Mouse (Mus musculus) CH12.LX (cell line): ENCODE results near the gene Limk2.

ENCODE experiments used
- BHLHE40 ChIP-seq: IDR thresholded peaks from 2 replicates; pipeline ENCODE4 v1.6.1; 2011; ENCODE audit warnings: mild to moderate bottlenecking, low read depth, low read length, improper control_type of control experiment
- CHD2 ChIP-seq: IDR thresholded peaks from 2 replicates; pipeline ENCODE4 v1.6.1; 2011; ENCODE audit warnings: low read length, improper control_type of control experiment
- CTCF ChIP-seq, 2 experiments: IDR thresholded peaks in 1 of 2; conservative IDR thresholded peaks in 1 of 2; 2 replicates each; pipeline ENCODE4 v1.5.1; 2011 to 2012; ENCODE audit warnings: low read depth in 2 of 2, low read length in 2 of 2, improper control_type of control experiment in 1 of 2, inconsistent platforms in 1 of 2, mild to moderate bottlenecking in 1 of 2, moderate library complexity in 1 of 2
- EP300 ChIP-seq: IDR thresholded peaks from 2 replicates; pipeline ENCODE4 v1.6.1; 2011; ENCODE audit warnings: low read length, improper control_type of control experiment
- ETS1 ChIP-seq: conservative IDR thresholded peaks from 2 replicates; pipeline ENCODE4 v1.6.1; 2012; ENCODE audit warnings: low read depth, mild to moderate bottlenecking, inconsistent platforms, low read length, improper control_type of control experiment, moderate library complexity
- GABPA ChIP-seq: IDR thresholded peaks from 2 replicates; pipeline ENCODE4 v1.6.1; 2012; ENCODE audit warnings: low read depth, low read length, improper control_type of control experiment, inconsistent platforms; ENCODE audit not compliant: insufficient replicate concordance
- JUN ChIP-seq: IDR thresholded peaks from 2 replicates; pipeline ENCODE4 v1.6.1; 2011; ENCODE audit warnings: low read depth, mild to moderate bottlenecking, low read length, improper control_type of control experiment, moderate library complexity; ENCODE audit not compliant: insufficient read depth
- MAFK ChIP-seq: IDR thresholded peaks from 2 replicates; pipeline ENCODE4 v1.6.1; 2011; ENCODE audit warnings: low read length, improper control_type of control experiment; ENCODE audit not compliant: insufficient replicate concordance
- MEF2A ChIP-seq: IDR thresholded peaks from 2 replicates; pipeline ENCODE4 v1.6.1; 2014; ENCODE audit warnings: low read depth, mild to moderate bottlenecking, inconsistent platforms, low read length, improper control_type of control experiment, borderline replicate concordance
- POLR2A ChIP-seq: IDR thresholded peaks from 2 replicates; pipeline ENCODE4 v1.6.1; 2011; ENCODE audit warnings: low read depth, mild to moderate bottlenecking, improper control_type of control experiment, low read length
- POLR2AphosphoS2 ChIP-seq: IDR thresholded peaks from 2 replicates; pipeline ENCODE4 v1.6.1; 2011; ENCODE audit warnings: low read depth, low read length, improper control_type of control experiment
- SIN3A ChIP-seq: IDR thresholded peaks from 2 replicates; pipeline ENCODE4 v1.6.1; 2012; ENCODE audit warnings: low read length, improper control_type of control experiment, inconsistent platforms
- UBTF ChIP-seq: IDR thresholded peaks from 2 replicates; pipeline ENCODE4 v1.6.1; 2012; ENCODE audit warnings: low read depth, mild to moderate bottlenecking, inconsistent platforms, low read length, improper control_type of control experiment, moderate library complexity
- USF2 ChIP-seq: conservative IDR thresholded peaks from 2 replicates; pipeline ENCODE4 v1.6.1; 2011; ENCODE audit warnings: low read depth, low read length, improper control_type of control experiment

DNA sequence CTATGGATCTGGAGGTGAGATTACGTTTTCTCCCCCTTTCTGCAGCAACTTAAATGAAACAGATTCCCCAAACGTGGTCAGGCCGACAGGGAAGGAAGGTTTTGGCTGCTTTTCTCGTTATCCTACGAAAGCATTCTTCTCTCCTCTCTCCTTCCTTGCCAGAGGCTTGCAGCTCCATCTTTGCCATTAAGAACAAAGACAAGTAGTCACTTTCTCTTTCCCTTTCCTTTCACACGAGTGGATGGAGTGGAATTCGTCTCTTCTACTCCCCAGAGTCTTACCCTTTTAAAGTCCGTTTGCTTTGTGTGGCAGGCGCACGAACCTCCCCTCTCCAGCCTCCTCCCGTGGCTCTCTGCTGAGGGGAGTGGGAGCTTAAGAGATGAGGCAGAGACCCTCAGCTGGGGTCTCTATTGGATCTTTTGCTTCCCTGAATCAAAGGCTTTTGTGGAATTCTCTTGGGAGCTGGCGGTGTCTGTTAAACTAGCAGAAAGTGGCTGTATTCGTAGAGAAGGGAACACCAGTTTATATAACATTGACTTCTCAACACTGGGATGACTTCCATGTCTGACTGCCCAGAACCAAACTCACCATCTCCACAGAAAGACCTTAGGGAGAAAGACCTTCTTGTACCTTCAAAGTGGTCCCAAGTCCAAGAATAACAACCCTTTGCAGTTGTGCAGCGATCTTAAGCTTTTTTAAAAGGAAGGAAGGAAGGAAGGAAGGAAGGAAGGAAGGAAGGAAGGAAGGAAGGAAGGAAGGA lies 77.8 kb downstream of the Limk2 start:
- TF ChIP-seq POLR2A (no peak), CTCF (conservative IDR thresholded peaks at IDR 0.05 in 1 of 2, IDR thresholded peaks at IDR 0.05 in 1 of 2; ENCODE audit: low read depth in 2 of 2, low read length in 2 of 2) (no peak), GABPA (no peak), UBTF (no peak), JUN (no peak), SIN3A (no peak), ETS1 (no peak), POLR2AphosphoS2 (no peak), CHD2 (no peak), MEF2A (no peak), USF2 (no peak), EP300 (no peak), MAFK (no peak), BHLHE40 (no peak)
